Mouse (Mus musculus) cerebellum, adult 2 months (tissue): Measurements from ENCODE around the gene Mapk10.

ENCODE experiments used
- CTCF ChIP-seq: fragments of 200-500 bp; IDR thresholded peaks from 2 replicates; pipeline ENCODE4 v1.5.1; 2011; ENCODE audit warnings: low read depth, mild to moderate bottlenecking, control low read depth, low read length, moderate library complexity, borderline replicate concordance; ENCODE audit not compliant: insufficient read depth
- POLR2A ChIP-seq: fragments of 200-500 bp; IDR thresholded peaks from 2 replicates; pipeline ENCODE4 v1.6.1; 2011; ENCODE audit warnings: low read length, control low read depth, borderline replicate concordance; ENCODE audit not compliant: insufficient read depth

- no peak for TF ChIP-seq CTCF
- no peak for TF ChIP-seq POLR2A
Measured at GRCm38 (mm10) chr5:103174607-103175006, 36.5 kb downstream of the Mapk10 start.
